Mouse (Mus musculus) adipocyte (in vitro differentiated cells): ENCODE results near the gene Psmg4.

Experiments
- DNase-seq: peaks from one replicate; pipeline ENCODE4 v3.0.0-alpha.2; 2016; ENCODE audit warnings: low spot score

Psmg4 gene

DNA sequence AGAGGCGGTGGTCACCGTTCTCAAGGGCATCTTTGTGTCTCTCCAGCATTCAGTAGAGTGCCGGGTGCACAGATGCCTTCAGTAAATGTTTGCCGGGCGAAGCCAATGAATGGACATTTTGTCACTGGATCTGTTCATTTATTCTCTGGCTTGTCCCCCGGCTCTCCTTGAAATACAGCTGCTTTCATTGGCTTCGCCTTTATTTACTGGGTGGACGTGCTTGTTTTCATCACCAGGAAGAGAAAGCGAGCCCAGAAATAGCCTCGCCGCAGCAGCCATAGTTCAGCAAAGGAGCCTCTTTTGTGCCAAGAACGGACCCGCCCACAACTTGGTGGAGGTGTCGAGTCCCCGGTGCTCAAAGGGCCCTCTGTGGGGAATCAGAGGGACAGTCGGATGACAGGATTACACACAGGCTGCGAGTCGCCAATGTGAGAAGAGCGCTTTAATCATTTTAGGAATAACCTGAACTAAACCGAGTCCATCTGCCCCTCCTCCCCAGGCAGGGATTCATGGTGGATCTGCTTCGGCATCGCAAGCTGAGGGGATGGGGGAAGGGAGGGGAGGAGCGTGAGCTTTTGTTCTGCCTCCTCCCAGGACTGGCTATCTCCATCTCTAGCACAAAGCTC lies 13.9 kb upstream of the Psmg4 start:
- DNase-seq, result no peak

- no peak for DNase-seq
These were observed 13.1 kb upstream of the Psmg4 start for GRCm38 (mm10) chr13:34149463-34150176.

GRCm38 (mm10) chr13:34150271-34151027 lies 12.3 kb upstream of the Psmg4 start:
- no peak for DNase-seq

- DNase-seq, result no peak
These were observed 11.3 kb upstream of the Psmg4 start for GRCm38 (mm10) chr13:34151425-34151824.

GRCm38 (mm10) chr13:34152695-34153094 lies 10.1 kb upstream of the Psmg4 start:
- DNase-seq, result no peak

GRCm38 (mm10) chr13:34153254-34154011 lies 9.3 kb upstream of the Psmg4 start:
- DNase-seq, result peak; percentile 8

DNA sequence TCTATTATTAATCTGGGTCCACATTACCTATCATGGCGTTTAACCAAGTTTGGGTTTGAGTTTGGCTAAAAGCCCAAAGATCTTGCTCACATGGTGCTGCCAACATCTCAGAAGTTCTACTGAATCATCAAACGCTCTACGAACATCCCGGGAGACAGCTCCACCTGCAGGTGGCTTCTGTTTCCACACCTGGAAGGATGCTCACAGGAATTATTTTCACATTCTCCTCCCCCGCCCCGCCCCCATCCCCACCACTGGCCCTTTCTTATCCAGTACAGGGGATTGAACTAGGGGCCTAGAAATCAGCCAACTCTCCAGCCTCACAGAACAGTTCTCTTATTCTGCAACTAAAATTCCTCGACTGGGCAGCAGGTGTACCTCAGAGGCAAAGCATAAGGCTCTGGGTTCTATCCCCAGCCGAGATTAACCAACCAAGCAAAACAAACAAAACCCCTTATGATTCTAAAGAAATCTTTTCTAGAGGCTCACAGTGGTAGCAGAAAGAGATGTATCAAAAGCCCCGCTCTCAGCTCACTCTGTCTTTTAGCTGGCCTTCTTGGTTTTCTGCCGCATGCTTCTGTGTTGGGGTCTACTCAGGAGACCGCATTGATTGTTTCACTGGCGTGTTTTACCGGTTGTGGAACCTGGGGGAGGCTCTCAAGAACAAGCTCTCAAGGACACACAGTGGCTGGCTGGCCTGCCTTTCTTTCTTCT lies 8.4 kb upstream of the Psmg4 start:
- peak; percentile 74 for DNase-seq

GRCm38 (mm10) chr13:34154931-34155272 lies 7.9 kb upstream of the Psmg4 start:
- peak; percentile 78 for DNase-seq

DNA sequence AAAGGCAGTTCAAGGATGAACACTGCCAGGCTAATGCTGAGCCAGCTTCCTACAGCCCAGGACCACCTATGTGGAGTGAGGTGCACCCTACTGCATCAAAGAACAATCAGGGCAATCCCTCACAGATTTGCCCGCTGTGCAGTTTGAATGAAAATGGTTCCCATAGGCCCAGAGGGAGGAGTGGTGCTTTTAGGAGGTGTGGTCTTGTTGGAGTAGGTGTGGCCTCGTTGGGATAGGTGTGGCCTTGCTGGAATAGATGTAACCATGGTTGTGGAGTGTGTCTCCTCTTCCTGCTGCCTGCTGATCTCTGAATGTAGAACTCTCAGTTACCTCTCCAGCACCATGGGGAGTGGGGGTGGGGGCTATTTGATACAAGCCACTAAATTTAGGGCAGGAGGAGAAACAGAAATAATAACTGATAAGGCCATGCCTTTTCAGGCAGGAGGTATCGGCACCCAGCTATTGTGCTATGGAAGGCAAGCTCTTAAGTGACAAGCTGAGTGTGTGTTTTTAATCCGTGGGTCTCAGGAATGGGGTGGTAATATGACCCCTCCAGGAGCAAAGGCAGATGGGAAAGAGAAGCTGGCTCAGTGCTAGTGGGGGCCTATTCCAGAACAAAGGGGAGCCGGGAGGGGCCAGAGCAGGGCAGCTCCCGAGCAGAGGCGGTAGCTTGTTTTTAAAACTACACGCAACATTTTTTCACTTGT lies 6.5 kb upstream of the Psmg4 start:
- peak; percentile 52 for DNase-seq

- DNase-seq, result peak; percentile 69
These were observed 6.0 kb upstream of the Psmg4 start for GRCm38 (mm10) chr13:34156840-34157185.

GRCm38 (mm10) chr13:34157596-34158157 lies 5.1 kb upstream of the Psmg4 start:
- no peak for DNase-seq

DNA sequence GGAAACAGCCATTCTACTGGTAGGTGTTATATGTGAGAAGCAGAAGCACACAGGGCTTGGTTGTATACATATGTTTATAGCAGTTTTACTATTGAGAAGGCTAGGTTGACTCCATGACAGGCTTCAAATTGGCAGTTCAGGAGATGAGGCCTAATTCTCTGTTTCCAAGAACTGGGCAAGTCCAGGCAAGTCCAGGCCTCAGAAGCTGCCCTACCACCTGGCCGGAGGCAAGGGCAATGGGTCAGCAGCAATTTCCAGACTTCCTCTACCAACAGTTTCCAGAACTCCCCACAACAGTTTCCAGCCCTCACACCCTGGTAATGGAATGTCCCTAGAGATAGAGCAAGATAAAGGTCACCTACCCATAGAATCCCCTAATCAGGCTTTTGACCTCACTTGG lies 2.8 kb upstream of the Psmg4 start:
- DNase-seq, result no peak

DNA sequence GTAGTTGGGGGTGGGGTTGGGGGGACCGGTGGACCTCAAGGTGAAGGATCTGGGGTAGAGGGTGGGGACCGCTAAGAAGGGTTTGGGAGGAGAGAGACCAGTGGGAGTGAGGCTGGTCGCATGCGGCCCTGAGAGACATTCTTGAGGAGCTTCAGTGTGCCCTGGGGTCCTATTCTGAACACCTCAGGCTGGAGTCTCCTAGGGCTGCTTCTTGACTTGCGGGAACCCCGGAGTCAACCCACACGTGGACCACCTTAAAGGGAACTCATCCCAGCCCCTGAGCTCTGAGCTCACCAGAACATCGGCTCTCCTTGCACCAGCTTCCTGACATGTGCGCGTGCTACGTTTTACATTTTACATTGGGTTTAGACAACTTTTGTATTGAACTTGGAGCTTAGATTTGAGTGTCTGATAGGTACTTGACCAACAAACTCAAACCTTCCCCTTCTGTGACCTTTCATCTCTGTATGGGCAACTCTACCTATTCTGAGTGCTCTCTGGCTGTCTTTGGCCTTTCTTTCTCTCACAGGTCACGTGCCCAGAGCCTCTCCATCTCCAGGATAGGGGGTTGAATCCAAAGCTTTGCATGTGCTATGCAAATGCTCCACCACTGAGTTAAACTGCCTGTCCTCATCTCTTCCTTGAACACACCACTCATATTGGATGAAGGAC lies 676 bp downstream of the Psmg4 start:
- peak; percentile 26 for DNase-seq

DNA sequence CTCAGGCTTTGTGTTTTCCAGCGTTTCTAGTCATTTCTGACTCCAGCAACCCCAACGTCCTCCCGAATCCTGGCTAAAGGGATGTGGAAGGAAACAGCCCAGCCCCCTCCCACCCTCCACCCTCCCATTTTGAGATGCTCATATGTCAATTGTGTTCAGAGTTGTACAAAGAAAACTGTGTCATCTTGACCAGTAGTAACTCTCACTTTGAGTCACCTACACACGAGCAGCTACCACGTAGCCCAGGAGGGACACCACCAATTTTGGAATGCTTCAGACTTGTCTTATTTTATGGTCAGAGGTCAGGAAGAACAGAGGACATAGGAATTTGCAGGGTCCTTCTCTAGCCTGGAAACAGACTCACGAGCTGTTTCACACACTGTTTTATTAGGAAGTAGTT lies 11.3 kb downstream of the Psmg4 start:
- DNase-seq, result no peak

DNA sequence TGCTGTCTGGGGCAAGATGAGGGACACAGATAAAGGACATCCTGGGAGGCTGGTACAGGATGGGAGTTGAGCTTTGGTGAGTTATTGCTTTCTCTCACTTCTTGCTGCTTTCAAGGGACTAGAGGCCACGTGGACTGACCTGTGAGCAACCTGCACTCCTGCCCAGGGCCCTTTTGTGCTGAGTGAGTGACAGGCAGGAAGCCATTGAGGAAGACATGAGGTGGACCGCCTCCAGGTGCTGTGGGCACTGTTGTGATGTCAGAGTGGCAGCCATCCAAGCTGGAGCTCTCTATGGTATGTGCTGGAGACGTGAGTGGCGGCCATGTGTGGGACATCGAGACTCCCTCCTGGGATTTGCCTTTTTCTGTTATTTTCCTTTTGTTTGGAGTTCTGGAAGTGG lies 18.9 kb downstream of the Psmg4 start:
- no peak for DNase-seq

DNA sequence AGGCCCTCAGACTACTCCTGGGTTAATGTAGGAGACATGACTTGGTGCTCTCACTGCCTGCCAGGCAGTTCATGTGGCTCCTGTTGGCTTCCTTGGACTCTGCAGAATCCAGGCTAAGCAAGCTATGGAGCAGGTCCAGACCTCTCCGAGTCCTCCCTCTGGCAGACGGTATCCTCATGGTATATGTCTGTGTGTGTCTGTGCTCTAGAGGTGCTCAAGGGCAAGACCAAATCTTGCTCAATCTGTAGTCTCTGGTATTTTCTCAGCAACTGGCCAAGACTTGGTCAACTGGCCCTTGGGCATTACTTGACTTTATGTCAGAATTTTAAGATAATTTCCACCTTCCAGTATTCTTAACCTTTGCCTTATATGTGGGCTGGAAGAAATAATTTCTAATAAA lies 22.6 kb downstream of the Psmg4 start:
- no peak for DNase-seq

DNA sequence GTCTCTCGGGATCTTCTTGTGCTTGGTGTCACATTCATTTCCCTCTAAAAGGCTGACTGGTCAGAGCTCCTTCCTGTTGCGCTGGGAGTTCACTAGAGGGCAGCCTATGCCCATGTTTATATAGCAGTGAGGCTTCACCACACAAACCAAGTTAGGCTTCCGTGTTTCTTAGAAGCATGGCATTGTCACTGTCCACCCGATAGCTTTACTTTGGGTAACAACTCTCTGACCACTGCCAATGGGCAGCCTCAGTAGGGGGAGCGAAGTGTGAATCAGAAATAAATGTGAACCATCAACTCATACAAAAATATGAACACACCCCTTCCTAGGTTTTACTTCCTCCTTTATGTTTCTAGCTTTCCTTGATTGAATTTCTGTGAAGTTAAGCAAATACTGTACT lies 24.8 kb downstream of the Psmg4 start:
- peak; percentile 87 for DNase-seq

GRCm38 (mm10) chr13:34192414-34193191 lies 29.8 kb downstream of the Psmg4 start:
- DNase-seq, result peak; percentile 47

DNA sequence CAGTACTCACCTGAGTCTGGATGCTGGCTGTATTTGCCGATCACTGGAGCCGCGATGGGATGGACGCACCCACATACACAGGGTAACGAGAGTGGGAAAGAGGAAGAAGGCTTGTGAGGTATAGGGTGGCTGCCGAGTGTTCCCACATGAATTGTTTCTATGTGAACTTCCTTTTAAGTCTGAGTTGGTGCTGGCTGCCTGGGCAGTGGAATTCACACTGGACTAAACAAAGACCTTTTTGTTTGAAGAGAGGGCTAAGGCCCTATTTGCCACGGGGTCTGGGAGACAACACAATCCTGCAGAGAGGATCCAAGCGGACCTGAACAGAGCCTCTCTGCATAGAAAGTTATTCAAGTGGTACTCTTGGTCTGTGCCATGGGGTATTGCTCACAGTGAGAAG lies 30.6 kb downstream of the Psmg4 start:
- no peak for DNase-seq

DNA sequence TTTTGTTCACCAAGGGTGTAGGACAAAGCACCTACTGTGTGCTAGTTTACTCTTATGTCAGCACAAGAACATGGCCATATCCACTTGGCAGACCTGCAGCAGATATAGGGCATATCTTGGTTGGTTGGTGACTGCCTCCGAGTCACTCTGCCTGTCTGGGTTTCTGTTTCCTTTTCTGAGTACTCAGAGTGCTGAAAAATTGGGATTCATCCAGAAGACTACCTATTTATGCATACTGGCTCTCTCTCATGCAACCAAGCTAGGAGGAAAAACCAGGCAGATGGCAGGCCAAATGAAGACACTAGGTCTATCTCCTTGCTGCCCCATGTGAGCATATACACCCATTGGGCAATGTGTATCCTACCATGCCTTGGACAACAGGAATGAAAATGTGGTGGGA lies 32.9 kb downstream of the Psmg4 start:
- DNase-seq, result no peak
